Mouse (Mus musculus) retina, postnatal 7 days (tissue): ENCODE results near the gene Preb.

Experiments
- DNase-seq: peaks from one replicate; pipeline ENCODE4 v3.0.0-alpha.2; 2012; ENCODE audit warnings: low read depth, low spot score

Preb gene

GRCm38 (mm10) chr5:30922581-30923041 lies 37.5 kb downstream of the Preb start:
- no peak for DNase-seq

GRCm38 (mm10) chr5:30921256-30922033 lies 38.7 kb downstream of the Preb start, which contains the start of gene Khk:
TSS of gene Khk (plus strand) at chr5:30921431.
- DNase-seq: peak; percentile 86

GRCm38 (mm10) chr5:30920621-30921020 lies 39.5 kb downstream of the Preb start:
- no peak for DNase-seq

- DNase-seq: no peak
Observed at GRCm38 (mm10) chr5:30919831-30920614, 40.1 kb downstream of the Preb start.

DNA sequence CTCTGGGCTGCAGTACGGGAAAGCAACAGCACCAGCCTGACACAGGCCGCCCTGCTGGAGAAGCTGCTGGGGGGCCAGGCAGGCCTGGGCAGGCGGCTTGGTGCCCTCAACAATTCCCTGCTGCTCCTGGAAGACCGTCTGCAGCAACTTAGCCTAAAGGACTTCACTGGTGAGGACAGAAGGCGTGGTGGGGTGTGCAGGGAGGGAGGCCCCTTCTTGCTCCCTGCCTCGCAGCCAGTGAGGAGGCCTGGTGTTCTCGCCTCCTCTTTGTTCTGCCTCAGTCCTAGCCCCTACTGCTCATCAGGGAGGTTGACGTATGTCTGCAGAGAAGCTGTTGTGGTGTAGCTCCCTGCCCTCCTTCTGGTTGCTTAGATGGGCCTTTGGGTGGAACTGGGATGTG lies 41.5 kb downstream of the Preb start:
- no peak for DNase-seq

DNA sequence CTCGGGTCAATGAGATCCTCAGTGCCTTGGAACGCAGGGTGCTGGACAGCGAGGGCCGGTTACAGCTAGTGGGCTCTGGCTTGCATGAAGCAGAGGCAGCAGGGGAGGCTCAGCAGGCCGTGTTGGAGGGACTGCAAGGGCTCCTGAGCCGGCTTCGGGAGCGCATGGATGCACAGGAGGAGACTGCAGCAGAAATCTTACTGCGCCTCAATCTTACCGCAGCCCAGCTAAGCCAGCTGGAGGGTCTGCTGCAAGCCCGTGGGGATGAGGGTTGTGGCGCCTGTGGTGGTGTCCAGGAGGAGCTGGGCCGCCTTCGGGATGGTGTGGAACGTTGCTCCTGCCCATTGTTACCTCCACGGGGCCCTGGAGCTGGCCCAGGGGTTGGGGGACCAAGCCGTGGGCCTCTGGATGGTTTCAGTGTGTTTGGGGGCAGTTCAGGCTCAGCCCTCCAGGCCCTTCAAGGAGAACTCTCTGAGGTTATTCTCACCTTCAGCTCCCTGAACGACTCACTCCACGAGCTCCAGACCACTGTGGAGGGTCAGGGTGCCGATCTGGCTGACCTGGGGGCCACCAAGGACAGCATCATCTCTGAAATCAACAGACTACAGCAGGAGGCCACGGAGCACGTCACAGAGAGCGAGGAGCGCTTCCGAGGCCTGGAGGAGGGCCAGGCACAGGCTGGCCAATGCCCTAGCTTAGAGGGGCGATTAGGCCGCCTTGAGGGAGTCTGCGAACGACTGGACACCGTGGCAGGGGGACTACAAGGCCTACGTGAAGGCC lies 42.1 kb downstream of the Preb start:
- DNase-seq: no peak

DNA sequence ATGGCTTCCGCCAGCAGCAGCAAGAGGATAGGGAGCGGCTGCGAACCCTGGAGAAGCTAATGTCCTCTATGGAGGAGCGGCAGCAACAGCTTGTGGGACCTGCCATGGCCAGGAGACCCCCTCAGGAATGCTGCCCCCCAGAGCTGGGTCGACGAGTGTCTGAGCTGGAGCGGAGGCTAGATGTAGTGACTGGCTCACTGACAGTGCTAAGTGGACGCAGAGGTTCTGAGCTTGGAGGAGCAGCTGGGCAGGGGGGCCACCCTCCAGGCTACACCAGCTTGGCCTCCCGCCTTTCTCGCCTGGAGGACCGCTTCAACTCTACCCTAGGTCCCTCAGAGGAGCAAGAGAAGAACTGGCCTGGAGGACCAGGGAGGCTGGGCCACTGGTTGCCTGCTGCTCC lies 42.8 kb downstream of the Preb start:
- DNase-seq: no peak

GRCm38 (mm10) chr5:30916841-30917240 lies 43.3 kb downstream of the Preb start:
- DNase-seq: no peak

DNA sequence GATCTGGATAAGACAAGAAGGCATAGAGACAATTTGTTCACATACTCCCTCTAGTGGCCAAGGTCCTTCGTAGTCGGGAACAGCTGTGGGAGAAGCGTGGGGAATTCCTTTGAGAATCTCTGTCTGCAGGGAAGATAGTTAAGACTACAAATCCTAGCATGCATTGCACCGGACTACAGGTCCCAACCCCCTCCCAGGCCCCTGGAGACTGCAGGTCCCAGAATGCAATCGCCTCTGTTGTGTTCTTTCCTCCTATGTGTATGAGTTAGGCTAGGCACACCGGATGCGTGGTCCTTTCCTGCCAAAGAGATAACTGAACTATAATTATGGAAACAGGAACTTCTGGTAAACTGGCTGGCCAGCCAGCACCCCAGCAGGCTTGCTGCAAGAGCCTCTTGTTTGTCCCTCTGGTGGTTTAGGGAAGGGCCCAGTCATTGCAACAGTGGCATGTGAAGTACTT lies 44.2 kb downstream of the Preb start:
- peak; percentile 89 for DNase-seq

DNA sequence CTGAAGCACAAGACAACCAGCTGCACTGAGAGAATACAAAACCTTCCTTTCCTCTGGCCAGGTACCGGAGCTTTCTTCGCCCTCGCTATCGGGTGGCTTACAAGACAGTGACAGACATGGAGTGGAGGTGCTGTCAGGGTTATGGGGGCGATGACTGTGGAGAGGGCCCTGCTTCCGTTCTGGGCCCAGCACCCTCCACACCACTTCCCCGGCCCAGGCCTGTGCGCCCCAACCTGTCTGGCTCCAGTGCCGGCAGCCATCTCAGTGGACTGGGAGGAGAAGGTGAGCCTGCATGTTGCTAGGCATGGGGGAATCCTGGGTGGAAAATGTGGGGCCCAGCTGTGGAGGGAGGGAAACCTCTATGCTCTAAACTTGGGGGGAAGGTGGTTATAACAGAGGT lies 44.7 kb downstream of the Preb start:
- no peak for DNase-seq

GRCm38 (mm10) chr5:30914849-30915248 lies 45.3 kb downstream of the Preb start:
- no peak for DNase-seq

DNA sequence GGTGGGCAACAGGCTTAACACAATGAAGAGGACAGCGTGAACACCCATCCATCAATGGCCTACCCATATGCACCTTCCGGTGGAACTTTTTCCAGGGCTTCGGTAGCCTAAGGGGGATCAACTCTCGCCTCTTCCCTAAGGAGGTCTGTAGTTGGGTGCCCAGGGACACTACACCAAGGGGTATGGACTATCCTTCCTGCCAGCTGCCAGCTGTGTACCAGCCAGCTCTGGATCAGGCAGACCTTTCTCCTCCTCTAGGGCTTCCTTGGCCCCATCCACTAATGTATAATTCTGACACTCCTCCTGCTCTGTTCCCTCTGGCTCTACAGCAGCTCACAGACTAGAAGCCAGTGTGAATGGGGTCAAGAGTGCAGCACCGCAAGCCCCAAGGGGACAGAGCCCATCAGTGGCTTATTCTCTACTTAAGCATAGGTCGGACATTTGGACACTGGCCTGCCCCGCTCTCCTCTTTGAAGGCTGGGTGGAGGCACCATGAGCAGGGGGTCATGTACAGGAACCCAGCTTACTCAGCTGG lies 46.0 kb downstream of the Preb start:
- DNase-seq: no peak

- no peak for DNase-seq
Observed at GRCm38 (mm10) chr5:30913060-30913841, 46.9 kb downstream of the Preb start, which contains the start of gene Emilin1. TSS of gene Emilin1 (plus strand) at chr5:30913402.

DNA sequence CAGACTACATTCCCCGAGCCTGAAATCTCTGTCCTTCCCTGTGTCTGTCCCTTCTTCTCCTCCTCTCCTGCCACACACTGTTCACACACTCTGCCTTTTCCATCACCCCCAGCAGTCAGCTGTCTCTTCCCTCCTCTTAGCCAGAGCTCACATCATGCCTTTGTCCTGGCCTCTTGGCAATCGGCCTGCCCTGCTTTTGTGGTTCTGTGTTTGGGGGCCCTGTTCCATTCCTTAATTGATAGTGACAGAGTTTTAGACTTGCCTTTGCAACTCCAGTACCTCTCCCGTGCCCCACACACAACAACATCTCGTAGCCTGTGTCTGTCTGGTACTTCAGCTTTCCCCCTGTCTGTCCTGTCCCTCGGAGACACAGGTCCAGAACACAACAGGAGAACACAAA lies 48.0 kb downstream of the Preb start:
- DNase-seq: no peak

DNA sequence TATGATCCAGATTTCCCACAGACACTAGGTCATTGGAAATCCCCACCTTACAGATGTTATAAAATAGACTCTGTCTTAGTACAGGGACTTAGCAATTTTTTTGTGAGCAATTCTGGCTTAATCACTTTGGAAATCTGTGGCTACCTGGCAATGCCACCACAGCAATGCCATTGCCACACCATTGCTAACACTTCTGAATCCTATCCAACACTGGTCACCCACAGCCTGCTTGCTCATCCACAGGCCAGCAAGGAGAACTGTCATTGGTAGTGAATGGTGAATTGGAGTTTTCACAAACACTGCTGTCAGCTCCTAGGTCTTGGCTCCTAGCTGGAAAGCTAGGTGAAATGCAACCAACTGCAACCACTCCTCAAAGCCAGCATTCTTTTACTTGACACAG lies 49.7 kb downstream of the Preb start:
- DNase-seq: no peak

DNA sequence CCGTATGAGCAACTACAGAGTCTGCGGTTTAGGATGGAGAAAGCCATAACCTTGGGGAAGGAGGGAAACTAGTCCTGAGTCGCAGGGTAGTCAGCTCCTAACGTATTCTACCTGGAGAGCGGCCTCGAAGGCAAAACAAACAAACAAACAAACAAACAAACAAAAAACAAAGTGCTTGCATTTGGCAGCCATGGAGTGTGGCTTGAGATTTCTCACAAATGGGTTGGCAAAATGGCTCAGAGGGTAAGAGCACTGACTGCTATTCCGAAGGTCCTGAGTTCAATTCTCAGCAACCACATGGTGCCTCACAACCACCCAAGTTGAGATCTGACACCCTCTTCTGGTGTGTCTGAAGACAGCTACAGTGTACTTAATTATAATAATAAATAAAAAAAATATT lies 50.3 kb downstream of the Preb start:
- DNase-seq: no peak

- DNase-seq: no peak
Observed at GRCm38 (mm10) chr5:30909300-30909659, 50.9 kb downstream of the Preb start.

GRCm38 (mm10) chr5:30908426-30909299 lies 51.5 kb downstream of the Preb start:
- DNase-seq: no peak

GRCm38 (mm10) chr5:30907413-30908059 lies 52.6 kb downstream of the Preb start, which contains the start of gene Ost4:
TSS of gene Ost4 (minus strand) at chr5:30907788.
- peak; percentile 91 for DNase-seq
